Mouse (Mus musculus) heart, postnatal 4 days (tissue): ENCODE results near the gene Rdh16f1. TPM values are rescaled to one million over a fixed set of nuclear protein-coding genes. Genes with fewer than 3 reads are reported as not detected.

Source experiments
- DNase-seq: peaks from one replicate; pipeline ENCODE4 v3.0.0; 2021
- total RNA-seq, 2 experiments: library from RNA; stranded (reverse); gene quantifications; 2 replicates each; pipeline ENCODE4 v1.2.3; 2021

Gene Rdh16f1
- under 1 TPM in 1 of 2 experiments, not detected in 1; 0.14 TPM for total RNA-seq

- no peak for DNase-seq
Observed at GRCm38 (mm10) chr10:127759181-127760110, at the start of gene Rdh16f1, which contains the start of gene Rdh1. Gene Rdh16f1 (plus strand): TSS chr10:127759787. Gene Rdh1 (plus strand): TSS chr10:127759721.

- no peak for DNase-seq
Observed at GRCm38 (mm10) chr10:127710331-127710730, 49.3 kb upstream of the Rdh16f1 start.

GRCm38 (mm10) chr10:127712736-127713135, 46.9 kb upstream of the Rdh16f1 start:
- DNase-seq = no peak

DNA sequence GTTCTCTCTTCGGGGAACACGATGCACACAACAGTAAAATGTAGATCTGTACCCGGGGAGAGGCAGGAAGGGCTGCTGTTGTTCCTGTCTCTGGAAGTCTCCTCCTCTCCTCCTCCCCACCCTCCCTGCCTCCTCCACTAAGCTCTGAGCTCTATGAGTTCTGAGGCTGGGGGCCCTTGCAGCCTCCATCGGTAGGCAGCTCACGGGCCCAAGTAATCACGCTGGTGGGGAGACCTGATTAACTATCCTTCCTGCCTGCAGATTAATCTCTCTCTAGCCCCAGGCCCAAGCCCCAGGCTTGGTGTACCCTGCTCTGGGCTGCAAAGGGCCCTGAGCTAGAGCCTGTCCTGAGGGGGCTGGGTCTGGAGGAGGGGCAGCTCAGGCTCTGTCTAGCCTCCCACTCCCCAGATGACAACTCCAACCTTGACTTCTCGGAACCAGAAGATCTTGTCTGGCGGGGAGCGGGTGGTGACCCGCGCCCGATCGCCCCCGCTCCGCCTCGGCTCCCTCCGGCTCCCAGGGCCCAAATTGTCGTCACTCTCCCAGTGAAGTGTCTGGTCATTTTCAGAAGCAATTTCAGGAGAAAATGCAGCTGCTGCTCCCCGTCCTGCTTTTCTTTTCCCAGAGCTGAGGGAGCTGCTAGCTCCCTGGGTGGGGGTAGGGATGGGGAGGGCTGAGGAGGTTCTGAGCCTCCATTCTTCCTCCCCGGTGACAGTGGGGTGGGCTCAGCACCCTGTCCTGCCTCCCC, 37.7 kb upstream of the Rdh16f1 start:
- peak; percentile 21 for DNase-seq

GRCm38 (mm10) chr10:127724178-127724577, 35.4 kb upstream of the Rdh16f1 start, which contains the start of gene Tac2:
Gene Tac2 (plus strand): TSS chr10:127724478.
- no peak for DNase-seq

DNA sequence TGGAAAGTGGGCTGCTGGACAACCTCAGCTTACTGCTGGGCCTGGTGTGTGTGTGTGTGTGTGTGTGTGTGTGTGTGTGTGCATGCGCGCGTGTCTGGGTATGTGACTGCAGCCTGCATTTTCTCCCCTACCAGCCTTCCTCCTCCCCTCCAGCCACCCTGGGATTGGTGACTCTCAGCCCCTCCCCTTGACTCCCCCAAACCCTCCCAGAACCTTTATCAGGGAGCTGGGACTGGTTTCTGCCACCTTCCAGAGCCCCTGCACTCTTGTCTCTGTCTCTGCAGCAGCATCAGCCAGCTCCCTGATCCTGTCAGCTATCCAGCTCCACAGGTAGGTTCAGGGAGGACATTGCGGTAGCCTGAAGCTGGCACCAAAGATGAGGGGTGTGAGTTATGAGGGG, 34.5 kb upstream of the Rdh16f1 start:
- no peak for DNase-seq

DNA sequence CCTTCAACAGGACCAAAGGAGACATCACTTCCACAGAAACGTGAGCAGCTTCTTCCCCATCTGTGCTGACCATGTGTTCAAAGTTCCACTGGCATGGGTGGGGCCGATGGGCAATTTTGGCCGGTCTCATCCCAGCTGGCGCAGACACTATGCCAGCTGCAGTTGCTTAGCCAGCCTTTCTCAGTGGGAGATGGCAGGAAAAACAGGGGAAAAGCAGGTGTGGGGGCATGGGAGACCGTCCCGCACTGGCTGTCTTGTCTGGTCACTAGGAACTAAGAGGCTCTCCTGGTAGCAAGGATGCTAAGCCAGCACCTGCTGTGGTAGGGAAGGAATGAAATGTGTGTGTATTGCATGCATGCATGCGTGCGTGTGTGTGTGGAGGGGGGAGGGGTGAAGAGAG, 31.1 kb upstream of the Rdh16f1 start:
- no peak for DNase-seq

DNA sequence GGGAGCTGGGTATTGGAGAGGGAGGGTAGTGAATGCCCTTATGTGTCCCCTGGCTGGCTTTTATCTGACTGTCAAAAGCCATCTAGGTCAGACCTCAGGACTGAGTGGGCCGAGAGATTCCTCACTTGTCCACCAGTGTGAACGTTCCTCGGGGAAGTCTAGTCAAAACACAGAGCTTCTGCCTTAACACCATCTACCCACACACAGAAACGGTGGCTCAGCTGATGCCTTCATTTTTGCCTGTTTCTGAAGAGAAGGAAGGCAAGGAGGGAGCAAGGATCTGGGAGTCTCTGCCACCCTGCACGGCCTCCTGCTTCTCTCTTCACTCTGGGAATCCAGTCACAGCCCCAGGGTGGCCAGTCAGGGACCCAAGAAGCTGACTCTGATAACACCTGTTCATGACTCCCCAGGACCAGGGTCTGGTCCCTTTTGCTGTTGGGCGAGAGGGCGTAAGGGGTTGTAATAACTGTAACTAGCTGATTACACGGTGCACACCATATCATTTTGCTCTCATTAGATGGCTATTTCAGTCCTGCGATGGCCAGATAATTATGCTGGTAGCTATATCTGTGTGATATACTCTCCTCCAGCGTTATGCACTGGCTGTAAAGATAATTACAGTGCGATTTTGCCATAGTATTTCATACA, 29.2 kb upstream of the Rdh16f1 start:
- DNase-seq = no peak

DNA sequence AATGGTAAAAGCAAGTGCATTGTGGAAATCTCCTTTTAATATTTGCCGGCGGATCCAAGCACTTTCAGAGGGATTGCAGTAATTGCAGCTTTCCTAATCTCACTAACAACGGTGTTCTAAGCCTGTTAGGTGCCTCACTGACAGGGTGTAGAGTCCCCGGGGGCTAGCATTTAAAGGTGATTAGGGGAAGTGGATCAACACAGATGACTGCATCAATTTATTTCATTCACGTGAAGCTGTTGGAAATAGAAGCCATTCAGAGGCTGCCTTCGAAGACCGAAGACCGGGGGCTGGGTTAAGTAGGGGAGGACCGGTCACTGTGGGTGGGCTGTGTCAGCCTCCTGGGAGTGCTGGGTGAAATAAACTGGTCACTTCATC, 28.7 kb upstream of the Rdh16f1 start:
- DNase-seq = no peak

DNA sequence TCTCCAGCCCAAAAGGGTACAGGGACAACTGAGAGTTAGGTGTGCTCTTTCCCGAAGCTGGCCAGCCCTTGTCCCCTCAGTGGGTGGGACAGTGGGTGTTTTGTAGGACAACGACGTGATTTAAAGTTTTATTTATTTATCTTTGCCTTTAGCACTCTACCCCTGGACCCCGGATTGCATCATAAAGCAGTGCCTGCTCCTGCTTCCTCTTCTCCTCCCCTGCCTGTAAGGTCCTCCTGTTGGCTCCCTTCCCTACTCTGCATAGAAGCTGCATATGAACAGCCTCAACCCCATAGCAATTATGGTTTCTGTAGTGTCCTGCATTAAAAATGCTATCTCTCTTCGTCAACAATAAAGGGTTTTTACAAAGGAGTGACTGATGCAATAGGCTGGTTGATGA, 28.2 kb upstream of the Rdh16f1 start:
- DNase-seq = no peak

GRCm38 (mm10) chr10:127734434-127734833, 25.2 kb upstream of the Rdh16f1 start:
- DNase-seq = peak; percentile 41

GRCm38 (mm10) chr10:127736266-127736665, 23.3 kb upstream of the Rdh16f1 start:
- no peak for DNase-seq

DNA sequence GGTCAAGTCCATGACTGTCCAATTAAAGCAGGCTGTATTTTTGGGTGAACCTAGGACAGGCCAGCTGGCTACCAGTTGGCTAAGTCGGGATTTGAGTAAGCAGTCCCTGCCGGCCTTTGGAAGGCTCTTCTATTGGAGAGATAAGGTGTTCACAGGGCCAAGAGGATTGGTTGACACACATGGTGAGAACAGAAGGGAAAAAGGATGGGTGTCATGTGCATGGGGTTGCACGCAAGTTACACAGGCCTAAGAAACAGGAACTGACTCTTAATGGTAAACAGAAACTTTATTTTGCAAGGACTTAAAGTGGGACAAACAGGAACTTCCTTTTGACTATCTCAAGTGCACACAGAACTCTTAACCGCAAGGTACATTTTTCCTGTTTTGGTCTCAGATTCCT, 22.7 kb upstream of the Rdh16f1 start:
- no peak for DNase-seq

DNA sequence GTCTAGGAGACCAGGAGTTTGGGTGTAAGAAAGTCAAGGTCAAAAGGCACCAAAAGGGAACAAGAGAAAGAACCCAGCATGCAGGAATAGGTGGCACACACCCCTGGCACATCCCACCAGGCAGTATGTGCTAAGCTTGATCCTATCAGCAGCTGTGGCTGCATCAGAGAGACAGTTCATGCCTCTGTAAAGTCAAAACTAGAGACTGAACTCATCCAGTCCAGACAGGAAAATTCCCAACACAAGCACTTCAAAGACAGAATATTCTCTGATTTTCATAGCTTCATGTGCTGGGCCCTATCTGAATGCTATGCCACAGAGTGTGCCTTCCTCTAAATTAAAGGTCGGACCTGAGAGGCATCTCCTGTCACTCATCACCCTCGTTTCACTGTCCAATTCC, 22.0 kb upstream of the Rdh16f1 start:
- no peak for DNase-seq

DNA sequence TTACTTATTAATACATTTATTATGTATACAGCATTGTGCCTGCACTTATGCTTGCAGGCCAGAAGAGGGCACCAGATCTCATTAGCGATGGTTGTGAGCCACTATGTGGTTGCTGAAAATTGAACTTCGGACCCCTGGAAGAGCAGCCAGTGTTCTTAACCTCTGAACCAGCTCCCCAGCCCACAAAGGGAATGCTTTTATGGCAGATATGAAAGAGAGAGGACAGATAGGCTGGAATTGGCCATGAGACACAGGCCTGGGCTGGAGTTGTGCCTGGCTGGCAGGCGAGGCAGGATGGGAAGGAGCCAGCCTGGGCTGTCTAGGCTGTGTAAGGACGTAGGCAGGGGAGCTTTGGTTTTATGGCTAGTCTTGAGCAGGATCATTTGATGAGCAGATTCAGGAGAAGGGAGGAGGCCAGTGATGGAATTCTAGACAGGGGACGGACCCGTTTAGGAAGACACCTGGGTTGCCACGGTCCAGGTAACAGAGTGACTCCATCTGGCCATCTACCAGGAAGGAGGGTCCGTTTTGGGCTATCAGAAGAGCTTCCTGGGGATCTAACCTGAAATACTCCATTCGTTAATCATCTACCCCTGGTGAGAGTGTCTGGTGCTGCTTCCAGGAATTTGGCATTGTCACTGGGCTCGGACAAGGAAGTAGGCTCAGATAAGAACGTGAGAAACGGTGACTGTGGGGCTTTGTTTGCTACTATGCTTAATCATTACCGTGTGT, 21.3 kb upstream of the Rdh16f1 start:
- DNase-seq = peak; percentile 61

GRCm38 (mm10) chr10:127739083-127739660, 20.4 kb upstream of the Rdh16f1 start, which contains the start of gene Zbtb39:
Gene Zbtb39 (plus strand): TSS chr10:127739538.
- peak; percentile 90 for DNase-seq

GRCm38 (mm10) chr10:127739661-127740161, 19.9 kb upstream of the Rdh16f1 start:
- peak; percentile 49 for DNase-seq

DNA sequence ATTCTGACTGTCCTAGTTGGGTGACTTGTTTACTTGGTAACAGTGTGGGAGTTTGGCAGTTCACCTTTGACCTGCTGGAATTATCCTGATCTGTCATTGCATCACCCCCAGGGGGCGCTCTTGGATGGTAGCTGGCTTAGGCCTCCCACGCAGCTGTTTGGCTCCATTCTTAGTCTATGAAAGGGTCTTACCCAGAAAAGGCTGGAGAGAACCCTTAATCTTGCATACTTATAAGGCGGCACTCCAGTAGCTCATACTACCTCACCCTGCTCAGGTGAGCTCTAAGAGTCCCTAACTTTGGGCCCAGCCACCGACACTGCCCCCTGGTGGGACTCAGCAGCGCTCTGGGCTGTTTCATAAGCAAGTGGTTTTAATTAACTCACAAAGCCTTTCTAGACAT, 14.9 kb upstream of the Rdh16f1 start:
- DNase-seq = peak; percentile 69

GRCm38 (mm10) chr10:127745886-127746285, 13.7 kb upstream of the Rdh16f1 start:
- no peak for DNase-seq

DNA sequence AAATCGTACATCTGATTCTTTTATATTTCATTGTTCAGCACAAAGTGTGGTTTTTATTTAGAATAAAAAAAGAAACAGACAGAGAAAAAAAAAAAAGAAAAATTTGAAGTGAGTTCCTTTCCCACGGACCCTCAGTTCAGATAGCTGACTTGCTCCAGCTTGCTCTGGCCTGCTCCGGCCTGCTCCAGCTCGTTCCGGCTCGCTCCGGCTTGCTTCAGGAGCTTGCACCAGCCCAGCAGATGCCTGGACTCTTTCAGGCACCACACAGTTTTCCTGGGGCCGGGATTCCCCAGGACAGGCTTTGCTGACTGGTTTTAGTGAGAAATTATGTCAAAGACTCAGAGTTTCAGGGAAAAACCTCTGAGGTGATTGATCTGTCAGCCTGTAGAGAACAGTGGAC, 12.3 kb upstream of the Rdh16f1 start:
- DNase-seq = no peak

- peak; percentile 36 for DNase-seq
Observed at GRCm38 (mm10) chr10:127748847-127749612, 10.6 kb upstream of the Rdh16f1 start.
